Mouse (Mus musculus) G1E (cell line): ENCODE data around the gene Hist1h3h. TPM values are rescaled to one million over a fixed set of nuclear protein-coding genes. Genes with fewer than 3 reads are reported as not detected.
"Not testable (repeated sequence)": the region's sequence is repeated elsewhere in the genome, so short reads cannot be mapped to it uniquely, and the experiment has no call there.

Experiments used
- ATAC-seq: 2 replicates; pipeline ENCODE4 v1.8.0; 2016; ENCODE audit warnings: mild to moderate bottlenecking; ENCODE audit not compliant: insufficient number of reproducible peaks, poor library complexity, low FRiP score, severe bottlenecking; ENCODE audit errors: extremely low read depth
- DNase-seq: peaks from one replicate; pipeline ENCODE4 v3.0.0; 2012; ENCODE audit warnings: low spot score
- H3K27me3 ChIP-seq: 2 replicates; pipeline ENCODE4 v1.6.1; 2012; ENCODE audit warnings: mild to moderate bottlenecking, low read length, inconsistent platforms; ENCODE audit not compliant: insufficient read depth
- H3K36me3 ChIP-seq: replicated peaks from 2 replicates; pipeline ENCODE3; 2012; ENCODE audit warnings: mild to moderate bottlenecking, inconsistent platforms
- H3K4me1 ChIP-seq: 2 replicates; pipeline ENCODE4 v1.6.1; 2012; ENCODE audit warnings: low read depth, low read length, inconsistent platforms, mixed read lengths; ENCODE audit not compliant: insufficient read depth
- H3K4me3 ChIP-seq: 2 replicates; pipeline ENCODE4 v1.5.1; 2012; ENCODE audit warnings: low read depth, mild to moderate bottlenecking, inconsistent platforms, low read length, moderate library complexity, mixed read lengths
- H3K9me3 ChIP-seq: replicated peaks from 2 replicates; pipeline ENCODE4 v1.6.1; 2012; ENCODE audit warnings: inconsistent platforms
- CTCF ChIP-seq: IDR thresholded peaks from 2 replicates; pipeline ENCODE4 v1.5.1; 2012; ENCODE audit warnings: low read depth, low read length, inconsistent platforms, mixed read lengths
- GATA1 ChIP-seq: IDR thresholded peaks from 2 replicates; pipeline ENCODE4 v1.6.1; 2012; ENCODE audit warnings: borderline replicate concordance, low read length, inconsistent platforms, mixed read lengths
- GATA2 ChIP-seq: IDR thresholded peaks from 2 replicates; pipeline ENCODE4 v1.6.1; 2012; ENCODE audit warnings: low read depth, low read length, inconsistent platforms, borderline replicate concordance
- POLR2AphosphoS5 ChIP-seq: IDR thresholded peaks from 2 replicates; pipeline ENCODE4 v1.6.1; 2012; ENCODE audit warnings: low read depth, low read length, inconsistent platforms; ENCODE audit not compliant: insufficient replicate concordance
- TAL1 ChIP-seq: conservative IDR thresholded peaks from 2 replicates; pipeline ENCODE4 v1.6.1; 2012; ENCODE audit warnings: low read depth, low read length, inconsistent platforms, mixed read lengths
- polyA plus RNA-seq: library from polyadenylated mRNA; stranded (reverse); fragments of >175 nt; gene quantifications from 2 replicates; pipeline ENCODE4 v1.2.3, GENCODE M21; 2012
- total RNA-seq, 2 experiments: library from RNA; stranded (forward) in 1 of 2; stranded (reverse) in 1 of 2; fragments of 200-1000 nt in 1 of 2; fragments of >200 nt in 1 of 2; fragmentation: Nextera tagmentation in 1 of 2; gene quantifications; 2 replicates each; pipeline ENCODE4 v1.2.3; 2014 to 2017

Gene Hist1h3h
- total RNA-seq (2014; fragmentation: Nextera tagmentation) (178 and 383 TPM in 2 replicates), total RNA-seq (2017) (634 and 1,163 TPM in 2 replicates), polyA plus RNA-seq (29.3 and 131 TPM in 2 replicates)

DNA sequence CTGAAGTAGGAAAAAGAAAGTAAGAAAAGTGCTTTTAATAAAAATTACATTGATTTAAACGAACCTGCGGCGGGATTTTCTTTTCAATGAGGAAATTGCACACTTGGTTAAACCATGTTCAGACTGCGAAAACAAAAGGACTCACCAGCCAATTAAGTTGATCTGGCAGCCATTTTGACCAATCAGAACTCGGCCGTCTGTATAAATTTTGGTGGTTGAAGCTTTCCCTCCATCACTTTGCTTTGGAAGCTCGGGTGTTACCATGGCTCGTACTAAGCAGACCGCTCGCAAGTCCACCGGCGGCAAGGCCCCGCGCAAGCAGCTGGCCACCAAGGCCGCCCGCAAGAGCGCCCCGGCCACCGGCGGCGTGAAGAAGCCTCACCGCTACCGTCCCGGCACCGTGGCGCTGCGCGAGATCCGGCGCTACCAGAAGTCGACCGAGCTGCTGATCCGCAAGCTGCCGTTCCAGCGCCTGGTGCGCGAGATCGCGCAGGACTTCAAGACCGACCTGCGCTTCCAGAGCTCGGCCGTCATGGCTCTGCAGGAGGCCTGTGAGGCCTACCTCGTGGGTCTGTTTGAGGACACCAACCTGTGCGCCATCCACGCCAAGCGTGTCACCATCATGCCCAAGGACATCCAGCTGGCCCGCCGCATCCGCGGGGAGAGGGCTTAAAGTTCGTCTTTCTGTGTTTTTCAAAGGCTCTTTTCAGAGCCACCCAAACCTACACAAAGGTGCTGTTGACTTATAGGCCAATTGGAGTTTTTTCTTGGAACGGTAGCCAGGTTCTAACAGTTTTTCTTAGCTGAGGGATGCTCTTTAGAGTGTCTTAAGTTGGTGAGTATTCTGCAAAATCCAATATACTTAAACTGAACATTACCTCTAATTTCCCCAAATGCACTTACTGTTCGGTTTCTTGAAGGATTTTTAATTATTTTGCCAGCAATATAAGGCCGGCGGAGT is at the start of gene Hist1h3h:
Hist1h3h (plus strand) TSS at position 263 of the 961 bp plus-strand sequence.
- peak; percentile 71; the same call in 1 of the 2 replicates for TF ChIP-seq POLR2AphosphoS5

GRCm38 (mm10) chr13:21677305-21677704 is 40.2 kb upstream of the Hist1h3h start, which contains the start of gene Olfr1360:
Olfr1360 (minus strand) TSS chr13:21677405.
- no peak for TF ChIP-seq GATA2
- no peak for TF ChIP-seq TAL1
- no peak for TF ChIP-seq GATA1
- TF ChIP-seq CTCF, result no peak
- no peak for TF ChIP-seq POLR2AphosphoS5
- DNase-seq, result no peak
- no peaks in the 10 kb centered on the region for H3K27me3 ChIP-seq

More for the DNA sequence above, at the start of gene Hist1h3h:
- not testable (repeated sequence) for H3K36me3 ChIP-seq, H3K27me3 ChIP-seq, H3K9me3 ChIP-seq
- peak; percentile 9; the same call in 1 of the 2 replicates for ATAC-seq
- peak; percentile 78 for DNase-seq
- peaks cover 41% of the 10 kb centered on the region for H3K4me1 ChIP-seq
- peak within 1 kb of the TSS; percentile 68 for H3K4me3 ChIP-seq

DNA sequence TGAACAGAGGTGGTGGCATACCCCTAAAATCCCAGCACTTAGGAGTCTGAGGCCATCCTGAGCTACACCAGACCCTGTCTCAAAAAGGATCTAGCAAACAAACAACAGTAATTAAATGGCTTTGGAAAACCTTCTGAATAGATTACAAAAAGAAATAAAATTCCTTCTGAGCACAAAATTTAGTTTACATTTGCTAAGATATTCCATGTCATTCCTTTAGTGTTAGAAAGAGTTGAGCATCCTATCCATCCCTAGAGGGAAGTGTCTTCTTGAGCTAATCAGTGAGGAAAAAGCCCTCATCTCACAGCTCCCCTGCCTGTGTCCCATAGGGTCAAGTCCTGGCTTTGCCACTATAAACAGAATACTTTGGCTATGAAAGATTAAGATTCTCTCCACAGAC is 19.6 kb upstream of the Hist1h3h start, which contains the start of gene Olfr1359:
Olfr1359 (plus strand) TSS at position 301 of the 400 bp plus-strand sequence.
- peaks cover 5% of the 10 kb centered on the region; the same call in 1 of the 2 replicates for H3K4me1 ChIP-seq

More at GRCm38 (mm10) chr13:21677305-21677704, 40.2 kb upstream of the Hist1h3h start, which contains the start of gene Olfr1360:
- H3K9me3 ChIP-seq, result no peaks in the 10 kb centered on the region
- ATAC-seq, result no peak
- no peaks in the 10 kb centered on the region for H3K36me3 ChIP-seq
- no peak within 1 kb of the TSS for H3K4me3 ChIP-seq
- H3K4me1 ChIP-seq, result no peaks in the 10 kb centered on the region

DNA sequence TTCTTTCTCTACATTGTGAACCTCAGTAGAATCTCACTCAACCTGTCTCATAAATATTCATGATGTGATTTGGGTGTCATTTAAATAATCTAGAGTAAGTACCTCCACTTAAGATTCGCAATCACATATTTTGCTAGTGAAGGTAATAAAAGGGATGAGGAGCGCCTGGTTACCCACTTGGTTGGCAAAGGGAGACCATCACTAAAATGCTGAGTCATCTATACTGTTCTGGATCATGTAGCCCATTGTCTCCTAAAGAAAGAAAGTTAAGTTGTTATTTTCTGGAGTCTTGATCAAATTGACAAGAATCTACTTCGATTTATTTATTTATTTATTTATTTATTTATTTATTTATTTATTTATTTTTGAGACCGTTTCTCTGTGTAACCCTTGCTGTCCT is 10.8 kb upstream of the Hist1h3h start:
- peaks cover 4% of the 10 kb centered on the region for H3K27me3 ChIP-seq
- DNase-seq (no peak), ATAC-seq (no peak)
- H3K36me3 ChIP-seq, result no peaks in the 10 kb centered on the region
- TF ChIP-seq CTCF (no peak), GATA1 (no peak), TAL1 (no peak), GATA2 (no peak), POLR2AphosphoS5 (no peak)
- no peak overlapping the region for H3K4me3 ChIP-seq
- peaks cover 7% of the 10 kb centered on the region for H3K4me1 ChIP-seq
- no peaks in the 10 kb centered on the region for H3K9me3 ChIP-seq

More for the DNA sequence above, 19.6 kb upstream of the Hist1h3h start, which contains the start of gene Olfr1359:
- no peak for DNase-seq
- no peak within 1 kb of the TSS for H3K4me3 ChIP-seq
- no peak for ATAC-seq
- H3K36me3 ChIP-seq, result no peaks in the 10 kb centered on the region
- peaks cover 12% of the 10 kb centered on the region for H3K27me3 ChIP-seq
- TF ChIP-seq GATA2 (no peak), POLR2AphosphoS5 (no peak), CTCF (no peak), TAL1 (no peak), GATA1 (no peak)
- no peaks in the 10 kb centered on the region for H3K9me3 ChIP-seq

DNA sequence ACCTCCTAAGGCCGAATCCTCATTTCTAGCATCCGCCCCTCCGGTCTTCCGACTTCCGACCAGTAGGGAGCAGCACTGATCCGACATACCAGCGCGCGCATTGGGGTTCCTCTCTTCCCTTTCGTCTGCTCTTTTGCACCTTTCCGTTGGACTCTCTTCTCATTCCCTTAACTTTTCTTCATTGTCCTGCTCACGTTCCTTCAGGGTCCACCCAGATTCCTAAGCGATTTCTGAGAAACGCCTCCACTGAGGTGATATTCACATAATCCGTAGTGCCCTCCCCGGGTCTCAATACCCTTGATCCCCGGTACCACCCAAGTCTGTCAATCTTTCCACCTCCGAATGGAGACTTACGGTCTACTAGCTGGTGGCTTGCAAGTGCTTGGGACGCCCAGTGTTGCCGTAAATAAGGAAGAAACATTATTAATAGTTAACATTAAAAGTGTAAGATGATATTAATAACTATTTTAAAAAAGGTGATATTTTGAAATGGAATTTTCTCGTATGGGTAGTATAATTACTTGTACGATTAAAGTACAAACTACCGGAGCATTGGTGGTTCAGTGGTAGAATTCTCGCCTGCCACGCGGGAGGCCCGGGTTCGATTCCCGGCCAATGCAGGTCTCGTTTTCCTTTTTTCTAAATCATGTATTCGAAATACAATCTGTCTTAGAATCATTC is 7.3 kb upstream of the Hist1h3h start:
- no peaks in the 10 kb centered on the region for H3K36me3 ChIP-seq
- TF ChIP-seq CTCF, result 0 out of 2 replicates have a peak, but pooled peaks have one; percentile 28
- TF ChIP-seq GATA2, result no peak
- TF ChIP-seq GATA1, result no peak
- H3K4me1 ChIP-seq, result peaks cover 24% of the 10 kb centered on the region
- ATAC-seq (peak; percentile 77), DNase-seq (peak; percentile 27)
- peak overlapping the region; percentile 72 for H3K4me3 ChIP-seq
- no peaks in the 10 kb centered on the region for H3K27me3 ChIP-seq
- H3K9me3 ChIP-seq, result no peaks in the 10 kb centered on the region

- H3K36me3 ChIP-seq, result no peaks in the 10 kb centered on the region
- no peaks in the 10 kb centered on the region for H3K27me3 ChIP-seq
- DNase-seq (no peak), ATAC-seq (no peak)
- H3K4me3 ChIP-seq, result peak overlapping the region; percentile 68
- TF ChIP-seq POLR2AphosphoS5, result no peak
- TF ChIP-seq GATA2, result no peak
- TF ChIP-seq CTCF, result no peak
- no peak for TF ChIP-seq TAL1
- no peak for TF ChIP-seq GATA1
- no peaks in the 10 kb centered on the region for H3K9me3 ChIP-seq
- peaks cover 29% of the 10 kb centered on the region for H3K4me1 ChIP-seq
These were observed 6.5 kb upstream of the Hist1h3h start for GRCm38 (mm10) chr13:21710821-21711525.
